Mouse (Mus musculus) brown adipose tissue, adult 24 weeks (tissue): ENCODE results near the gene Wnt1. TPM values are rescaled to one million over a fixed set of nuclear protein-coding genes. Genes with fewer than 3 reads are reported as not detected.
"Not testable (repeated sequence)": the region's sequence is repeated elsewhere in the genome, so short reads cannot be mapped to it uniquely, and the experiment has no call there.

Experiments
- H3K27ac ChIP-seq: fragments of 200-500 bp; replicated peaks from 2 replicates; pipeline ENCODE4 v1.5.1; 2012; ENCODE audit warnings: low read depth, mild to moderate bottlenecking, low read length
- H3K4me1 ChIP-seq: fragments of 200-500 bp; 2 replicates; pipeline ENCODE4 v1.6.1; 2012; ENCODE audit warnings: low read length, mixed read lengths; ENCODE audit not compliant: control insufficient read depth, insufficient read depth, insufficient read length
- H3K4me3 ChIP-seq: fragments of 200-500 bp; 2 replicates; pipeline ENCODE4 v1.5.1; 2012; ENCODE audit warnings: low read depth, mild to moderate bottlenecking, low read length, moderate library complexity; ENCODE audit not compliant: insufficient read depth
- polyA plus RNA-seq: library from polyadenylated mRNA; stranded (reverse); fragments of >200 nt; gene quantifications from 2 replicates; pipeline ENCODE4 v1.2.4, GENCODE M21; 2012; ENCODE audit not compliant: missing spikeins, insufficient read depth, insufficient read length

Wnt1 gene
- polyA plus RNA-seq, 1 experiment, result not detected

GRCm38 (mm10) chr15:98807895-98808650 lies 18.4 kb downstream of the Wnt1 start:
- Histone ChIP-seq H3K27ac (no peak overlapping the region), H3K4me1 (peaks cover 6% of the 10 kb centered on the region; the same call in 1 of the 2 replicates), H3K4me3 (peak overlapping the region; percentile 40)

DNA sequence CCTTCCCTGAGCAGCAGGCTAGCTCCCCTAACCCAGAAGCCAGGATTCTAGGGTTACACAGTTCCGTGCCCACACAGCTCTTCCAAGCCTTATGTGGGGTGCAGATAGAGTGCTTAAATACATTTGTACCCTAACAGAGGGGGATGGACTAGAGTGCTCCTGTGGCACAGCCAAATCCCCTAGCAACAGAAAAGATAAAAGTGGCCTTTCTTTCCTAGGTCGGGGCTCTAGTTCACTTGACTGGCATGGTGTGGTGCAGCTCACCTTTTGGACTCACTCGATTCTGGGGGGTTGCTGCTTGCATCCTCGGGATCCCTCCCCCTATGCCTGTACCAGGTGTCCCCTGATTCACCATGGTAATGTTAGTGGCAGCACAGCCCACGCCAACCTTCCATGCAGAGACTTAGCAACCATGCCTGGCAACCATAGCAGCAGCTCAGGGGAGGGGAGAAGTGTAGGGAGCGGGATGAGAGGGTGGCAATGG lies 19.0 kb downstream of the Wnt1 start:
- peaks cover 6% of the 10 kb centered on the region; the same call in 1 of the 2 replicates for H3K4me1 ChIP-seq
- H3K4me3 ChIP-seq, result no peak overlapping the region
- no peak overlapping the region for H3K27ac ChIP-seq

- H3K4me1 ChIP-seq, result peaks cover 6% of the 10 kb centered on the region; the same call in 1 of the 2 replicates
- 0 out of 2 replicates have a peak within 1 kb of the TSS, but pooled peaks have one; percentile 40 for H3K4me3 ChIP-seq
- H3K27ac ChIP-seq, result no peak within 1 kb of the TSS
Measured at GRCm38 (mm10) chr15:98809390-98809789, 19.7 kb downstream of the Wnt1 start, which contains the start of gene Ddn. Ddn (minus strand) TSS chr15:98809490.

GRCm38 (mm10) chr15:98810212-98810611 lies 20.6 kb downstream of the Wnt1 start:
- not testable (repeated sequence) for H3K4me3 ChIP-seq, H3K27ac ChIP-seq, H3K4me1 ChIP-seq

DNA sequence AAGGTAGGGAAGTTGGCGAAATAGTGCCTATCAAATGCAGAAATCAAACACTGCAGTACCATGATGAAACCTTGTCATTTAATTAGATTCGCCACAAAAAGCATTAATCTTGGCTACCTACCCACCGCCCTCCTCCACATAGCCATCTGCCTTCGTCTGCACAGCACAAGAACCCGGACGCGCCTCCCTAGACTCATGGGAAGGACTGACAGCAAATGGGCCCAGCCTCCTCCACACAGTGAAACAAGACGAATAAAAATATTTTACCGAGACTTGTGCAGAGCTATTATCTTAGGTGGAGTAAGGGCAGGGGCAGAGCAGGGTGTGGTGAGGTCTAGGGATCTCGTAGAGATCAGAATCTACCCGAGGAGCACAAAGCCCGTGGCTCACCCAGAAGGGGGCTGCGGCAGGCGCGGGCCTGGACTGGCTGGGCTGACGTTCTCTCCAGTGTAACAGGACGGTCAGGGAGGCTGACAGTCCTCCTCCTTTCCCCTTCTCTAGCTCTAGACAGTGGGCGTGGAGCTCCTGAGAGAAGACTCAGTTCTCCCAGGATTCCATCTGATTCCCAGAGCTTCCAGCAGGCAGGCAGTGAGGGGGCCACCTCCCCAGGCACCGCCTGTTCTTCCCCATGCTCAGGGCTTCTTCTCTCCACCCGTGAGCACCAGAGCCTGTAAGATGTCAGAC lies 23.2 kb downstream of the Wnt1 start:
- Histone ChIP-seq H3K4me3 (no peak overlapping the region), H3K27ac (no peak overlapping the region), H3K4me1 (0 out of 2 replicates have a peak, but pooled peaks cover under 1% of the 10 kb centered on the region)

GRCm38 (mm10) chr15:98818171-98818570 lies 28.5 kb downstream of the Wnt1 start:
- Histone ChIP-seq H3K4me3 (no peak overlapping the region), H3K27ac (no peak overlapping the region), H3K4me1 (no peaks in the 10 kb centered on the region)

GRCm38 (mm10) chr15:98820937-98821336 lies 31.3 kb downstream of the Wnt1 start:
- H3K4me3 ChIP-seq, result no peak overlapping the region
- H3K27ac ChIP-seq, result no peak overlapping the region
- H3K4me1 ChIP-seq, result no peaks in the 10 kb centered on the region

- H3K4me3 ChIP-seq, result no peak overlapping the region
- H3K4me1 ChIP-seq, result no peaks in the 10 kb centered on the region
- no peak overlapping the region for H3K27ac ChIP-seq
Measured at GRCm38 (mm10) chr15:98821403-98821802, 31.7 kb downstream of the Wnt1 start.

GRCm38 (mm10) chr15:98822147-98822546 lies 32.5 kb downstream of the Wnt1 start:
- Histone ChIP-seq H3K27ac (no peak overlapping the region), H3K4me1 (no peaks in the 10 kb centered on the region), H3K4me3 (no peak overlapping the region)

DNA sequence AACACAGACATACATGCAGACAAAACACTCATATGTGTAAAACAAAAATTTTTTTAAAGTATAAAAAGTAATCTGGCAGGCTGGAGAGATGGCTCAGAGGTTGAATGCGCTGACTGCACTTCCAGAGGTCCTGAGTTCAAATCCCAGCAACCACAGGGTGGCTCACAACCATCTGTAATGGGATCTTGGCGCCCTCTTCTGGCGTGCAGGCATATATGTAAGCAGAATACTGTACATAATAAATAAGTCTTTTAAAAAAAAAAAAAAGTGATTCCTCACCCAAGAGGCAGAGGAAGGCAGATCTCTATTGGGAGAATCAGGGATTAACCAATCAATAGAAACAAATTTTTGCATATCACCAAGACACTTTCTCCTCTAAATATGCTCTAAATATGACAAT lies 33.8 kb downstream of the Wnt1 start:
- Histone ChIP-seq H3K4me3 (no peak overlapping the region), H3K4me1 (no peaks in the 10 kb centered on the region), H3K27ac (no peak overlapping the region)

DNA sequence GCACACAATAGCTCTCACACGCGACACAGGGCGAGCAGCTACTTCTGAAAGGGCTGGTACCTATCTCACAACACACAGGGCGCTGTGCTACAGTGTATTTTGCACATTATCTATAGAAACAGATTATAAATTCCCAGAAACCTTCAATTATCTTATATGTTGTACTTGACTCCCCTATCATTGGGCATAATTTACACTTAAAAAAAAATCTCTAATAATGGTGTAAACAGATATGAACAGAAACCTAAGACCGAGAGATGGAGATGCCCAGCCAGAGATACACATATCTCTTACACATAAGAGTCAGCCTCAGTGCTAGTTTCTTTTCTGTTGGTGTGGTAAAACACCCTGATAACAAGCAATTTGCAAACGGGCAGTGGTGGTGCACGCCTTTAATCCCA lies 38.0 kb downstream of the Wnt1 start:
- H3K4me3 ChIP-seq, result no peak overlapping the region
- H3K4me1 ChIP-seq, result no peaks in the 10 kb centered on the region
- no peak overlapping the region for H3K27ac ChIP-seq

- peak within 1 kb of the TSS; percentile 96 for H3K27ac ChIP-seq
- peak within 1 kb of the TSS; percentile 77 for H3K4me3 ChIP-seq
- no peaks in the 10 kb centered on the region for H3K4me1 ChIP-seq
Measured at GRCm38 (mm10) chr15:98830736-98831683, 41.4 kb downstream of the Wnt1 start, which contains the start of gene Prkag1. Prkag1 (minus strand) TSS chr15:98831521.

- Histone ChIP-seq H3K4me1 (no peaks in the 10 kb centered on the region), H3K4me3 (peak overlapping the region; percentile 55), H3K27ac (peak overlapping the region; percentile 96)
Measured at GRCm38 (mm10) chr15:98831684-98832035, 42.0 kb downstream of the Wnt1 start.

- H3K27ac ChIP-seq, result peak overlapping the region; percentile 64
- H3K4me3 ChIP-seq, result no peak overlapping the region
- H3K4me1 ChIP-seq, result no peaks in the 10 kb centered on the region
Measured at GRCm38 (mm10) chr15:98832161-98833058, 42.8 kb downstream of the Wnt1 start.
